Mouse (Mus musculus) hematopoietic stem cell, adult 5-6 weeks (primary cell): Measurements from ENCODE around the gene Kif27. TPM values are rescaled to one million over a fixed set of nuclear protein-coding genes. Genes with fewer than 3 reads are reported as not detected.
"Not testable (repeated sequence)": the region's sequence is repeated elsewhere in the genome, so short reads cannot be mapped to it uniquely, and the experiment has no call there.

ENCODE experiments used
- ATAC-seq, 2 experiments: fragments of 125-278 bp in 1 of 2; replicated peaks in 1 of 2; 2 replicates each; pipeline ENCODE4 v1.8.0; 2016 to 2017; ENCODE audit warnings: inconsistent platforms in 2 of 2, mild to moderate bottlenecking in 2 of 2, moderate number of reproducible peaks in 2 of 2, low read depth in 1 of 2, moderate TSS enrichment in 1 of 2; ENCODE audit not compliant: low FRiP score in 2 of 2, poor library complexity in 2 of 2, severe bottlenecking in 2 of 2, insufficient read depth in 1 of 2, low TSS enrichment in 1 of 2
- total RNA-seq: library from RNA; stranded (forward); fragments of 172-1452, 232-1000 nt; gene quantifications from 2 replicates; pipeline ENCODE4 v1.2.3, GENCODE M21; 2017

The Kif27 gene
- total RNA-seq: not detected in 2 replicates

GRCm38 (mm10) chr13:58358629-58359303, at the start of gene Kif27:
Gene Kif27 (minus strand): TSS chr13:58359122.
- ATAC-seq: peak; percentile 98 to 99

- not testable (repeated sequence) for ATAC-seq
Observed at GRCm38 (mm10) chr13:58403243-58403642, 44.3 kb upstream of the Kif27 start, which contains the start of gene Hnrnpk. Gene Hnrnpk (minus strand): TSS chr13:58403343.

GRCm38 (mm10) chr13:58402744-58403110, 43.8 kb upstream of the Kif27 start:
- ATAC-seq: 0 out of 4 replicates have a peak, but pooled peaks of 1 of the 2 experiments have one; percentile 4

- ATAC-seq: peak; percentile 86 to 90
Observed at GRCm38 (mm10) chr13:58402003-58402743, 43.3 kb upstream of the Kif27 start, which contains the start of gene Rmi1. Gene Rmi1 (plus strand): TSS chr13:58402248.

GRCm38 (mm10) chr13:58401135-58402002, 42.4 kb upstream of the Kif27 start:
- ATAC-seq: peak; percentile 22 to 23; a peak in 3 of 4 replicates

- no peak for ATAC-seq
Observed at GRCm38 (mm10) chr13:58400576-58400975, 41.7 kb upstream of the Kif27 start.

GRCm38 (mm10) chr13:58397651-58398050, 38.7 kb upstream of the Kif27 start:
- no peak for ATAC-seq

GRCm38 (mm10) chr13:58394392-58394791, 35.5 kb upstream of the Kif27 start:
- not testable (repeated sequence) for ATAC-seq

GRCm38 (mm10) chr13:58389324-58389951, 30.5 kb upstream of the Kif27 start:
- no peak for ATAC-seq

- ATAC-seq: no peak
Observed at GRCm38 (mm10) chr13:58388379-58388778, 29.5 kb upstream of the Kif27 start.

GRCm38 (mm10) chr13:58387948-58388347, 29.0 kb upstream of the Kif27 start:
- ATAC-seq: peak; percentile 69 to 89

GRCm38 (mm10) chr13:58385547-58385920, 26.6 kb upstream of the Kif27 start:
- no peak for ATAC-seq

GRCm38 (mm10) chr13:58384779-58385546, 26.0 kb upstream of the Kif27 start, which contains the start of gene 2210016F16Rik:
Gene 2210016F16Rik (minus strand): TSS chr13:58385225.
- ATAC-seq: peak; percentile 18 to 50; a peak in 2 of 4 replicates

GRCm38 (mm10) chr13:58384371-58384770, 25.4 kb upstream of the Kif27 start:
- ATAC-seq: no peak

- ATAC-seq: no peak
Observed at GRCm38 (mm10) chr13:58373153-58373470, 14.2 kb upstream of the Kif27 start.

GRCm38 (mm10) chr13:58372278-58373152, 13.6 kb upstream of the Kif27 start:
- no peak for ATAC-seq
